Mouse (Mus musculus): Measurements from ENCODE around the gene Exoc1. TPM values are rescaled to one million over a fixed set of nuclear protein-coding genes. Genes with fewer than 3 reads are reported as not detected.

Exoc1 gene
- 10 to 100 TPM; 54.2 to 54.9 TPM for total RNA-seq (2021)

DNA sequence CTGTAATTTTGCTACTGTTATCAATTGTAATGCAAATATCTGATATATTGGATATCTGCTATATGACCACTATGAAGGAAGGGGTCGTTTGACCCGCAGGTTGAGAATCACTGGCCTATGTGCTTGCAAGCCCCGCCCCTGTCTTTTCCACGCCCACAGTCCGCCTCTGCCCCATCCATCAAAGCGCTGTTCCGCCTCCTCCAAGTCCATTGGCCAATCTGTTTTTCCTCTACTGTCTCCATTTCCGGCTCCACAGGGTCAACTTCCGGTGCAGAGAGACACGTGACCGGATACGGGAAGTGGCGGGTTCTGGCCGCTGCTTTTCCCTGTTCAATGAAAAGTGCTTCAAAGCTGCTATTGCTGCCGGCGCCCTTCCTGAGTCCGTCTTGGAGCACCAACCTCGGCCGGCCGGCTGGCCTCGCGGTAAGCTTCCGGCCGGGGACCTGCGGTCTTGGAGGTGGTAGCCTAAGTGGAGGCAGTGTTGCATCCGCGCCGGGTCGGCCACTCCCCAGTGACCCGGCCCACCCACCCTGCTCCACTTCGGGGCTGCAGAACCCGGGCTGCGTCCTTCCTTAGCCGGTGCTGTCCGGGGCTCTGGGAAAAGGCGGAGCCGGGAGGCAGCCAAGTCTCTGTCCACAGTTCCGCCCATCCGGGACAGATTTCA, at the start of gene Exoc1:
Gene Exoc1 (plus strand): TSS at position 272 of the 664 bp plus-strand sequence.
- intact Hi-C loops (cut with DNase I): loop anchor here (2.0 to 5.0 kb wide), 2 partner anchors 60 to 107 kb away; partner anchors contain the start of gene Cep135
- peak; percentile 92 to 98 for DNase-seq (ENCODE audit: low spot score in 2 of 2)

DNA sequence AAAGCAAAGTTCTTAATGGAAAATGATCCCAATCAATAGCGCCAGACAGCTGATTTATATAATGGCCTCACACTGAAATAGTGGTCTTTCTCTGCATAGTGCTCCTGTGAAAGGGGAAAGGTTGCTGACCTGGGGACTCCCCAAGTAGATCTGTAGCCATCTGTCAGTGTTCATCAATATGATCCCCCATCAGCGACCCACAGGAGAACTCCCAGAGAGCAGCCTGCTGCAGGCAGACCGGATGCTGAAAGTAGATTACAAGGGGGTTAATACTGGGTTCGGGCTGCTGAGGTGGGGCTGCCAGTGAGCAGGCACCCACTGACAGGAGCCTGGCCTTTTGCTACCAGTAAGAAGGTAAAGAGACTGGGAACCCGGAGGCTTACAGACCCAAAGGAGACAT, 45.3 kb upstream of the Exoc1 start, which contains the start of gene Gm7271:
Gene Gm7271 (plus strand): TSS at position 230 of the 400 bp plus-strand sequence.
- intact Hi-C loops (cut with DNase I): no loop called here

DNA sequence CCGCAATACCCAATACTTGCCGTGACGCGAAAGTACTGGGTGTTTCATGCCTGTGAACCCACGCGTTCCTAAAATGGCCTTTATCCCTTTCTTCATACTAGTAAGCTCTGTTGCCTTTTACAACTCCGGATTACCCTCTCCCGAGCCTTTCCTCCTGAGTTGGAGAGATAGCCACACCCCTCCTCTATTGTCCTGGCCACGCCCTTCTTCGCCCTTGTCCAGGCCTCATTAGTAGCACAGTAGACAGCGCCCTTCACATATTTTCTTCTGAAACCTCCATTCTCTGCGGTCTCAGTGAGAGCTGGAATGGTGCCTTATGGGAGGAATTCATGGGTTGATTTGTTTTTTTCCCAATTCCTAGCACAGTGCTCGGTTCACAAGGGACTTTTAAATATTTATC, 34.0 kb upstream of the Exoc1 start:
- intact Hi-C loops (cut with DNase I): no loop called here
- DNase-seq (ENCODE audit: low spot score in 2 of 2): no peak

More for the DNA sequence above, 45.3 kb upstream of the Exoc1 start, which contains the start of gene Gm7271:
- no peak for DNase-seq (ENCODE audit: low spot score in 2 of 2)

DNA sequence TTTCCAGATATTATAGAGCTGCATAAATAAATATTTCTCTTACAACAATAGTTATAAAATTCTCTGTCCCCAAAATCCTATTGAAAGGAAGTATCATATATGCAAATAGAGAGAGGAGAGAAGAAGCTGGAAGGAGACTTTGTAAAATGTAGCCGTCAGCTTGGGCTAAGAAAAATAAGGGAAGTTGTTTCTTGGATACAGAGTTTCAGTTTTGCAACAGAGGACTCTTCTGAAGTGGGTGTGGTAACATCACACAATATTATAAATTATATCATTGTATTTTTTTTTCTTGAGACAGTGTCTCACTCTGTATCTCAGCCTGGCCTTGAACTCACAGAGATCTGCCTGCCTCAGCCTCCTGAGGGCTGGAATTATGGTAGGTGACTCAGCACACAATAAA, 6.7 kb upstream of the Exoc1 start:
- no peak for DNase-seq (ENCODE audit: low spot score in 2 of 2)
- intact Hi-C loops (cut with DNase I): no loop called here

DNA sequence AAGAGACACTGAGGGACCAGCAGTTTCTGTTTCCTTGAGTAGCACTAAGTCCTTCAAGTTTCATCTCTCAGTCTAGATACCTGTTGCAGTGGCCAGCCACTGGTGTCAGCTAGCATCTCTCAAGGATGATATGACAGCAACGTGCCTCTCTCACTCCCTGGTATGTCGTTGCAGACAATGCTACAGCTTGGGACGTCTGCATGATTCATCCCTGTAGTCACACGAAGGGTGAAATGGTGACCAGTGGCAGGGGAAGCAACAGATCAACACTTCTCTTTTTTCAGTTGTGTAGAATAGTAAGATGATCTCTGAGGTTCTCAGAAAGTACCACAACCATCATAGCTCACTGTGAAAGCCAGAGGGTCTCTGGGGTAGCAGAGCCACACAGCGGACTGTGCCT, 4.5 kb upstream of the Exoc1 start:
- no peak for DNase-seq (ENCODE audit: low spot score in 2 of 2)
- intact Hi-C loops (cut with DNase I): loop anchor here (5.0 kb wide), 1 partner anchor 102 kb away; no protein-coding TSS in a partner anchor

DNA sequence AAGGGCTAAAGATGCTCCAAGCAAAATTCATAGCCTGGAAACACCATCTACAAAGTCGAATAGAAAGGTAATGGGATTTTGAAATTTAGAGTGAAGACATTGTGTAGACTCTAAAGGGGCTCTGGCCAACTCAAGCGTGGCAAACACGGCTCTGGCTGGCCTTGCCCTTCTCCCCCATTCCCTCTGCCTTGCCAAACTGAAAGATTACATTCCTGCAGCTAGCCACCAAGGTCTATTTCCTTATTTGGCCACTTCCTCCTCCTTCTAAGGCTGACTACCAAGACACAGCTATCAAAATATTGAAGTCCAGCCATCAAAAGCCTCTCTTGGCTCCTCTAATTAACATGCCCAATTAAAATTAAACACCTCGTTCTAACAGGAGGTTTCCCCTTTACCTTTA, 4.0 kb upstream of the Exoc1 start:
- intact Hi-C loops (cut with DNase I): loop anchor here (5.0 kb wide), 1 partner anchor 103 kb away; no protein-coding TSS in a partner anchor
- DNase-seq (ENCODE audit: low spot score in 2 of 2): no peak

DNA sequence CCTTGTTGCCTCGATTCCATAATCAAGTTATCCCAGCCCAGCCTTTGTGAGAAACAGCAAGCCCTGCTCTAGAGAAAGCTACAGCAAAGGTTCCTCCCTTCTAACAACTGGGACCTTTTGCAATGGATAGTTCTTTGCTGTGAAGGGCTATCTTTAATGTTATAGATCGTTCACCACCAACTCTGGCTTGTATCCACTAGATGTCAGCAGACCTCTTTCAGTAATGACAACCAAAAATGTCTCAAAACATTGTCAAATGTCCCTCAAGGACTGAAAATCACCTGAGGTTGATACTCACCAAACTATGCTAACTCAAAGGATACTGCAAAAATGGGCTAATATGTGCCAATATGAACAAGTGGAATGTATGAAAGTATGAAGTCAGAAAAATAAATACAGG, 3.3 kb upstream of the Exoc1 start:
- intact Hi-C loops (cut with DNase I): loop anchor here (5.0 kb wide), 1 partner anchor 104 kb away; no protein-coding TSS in a partner anchor
- DNase-seq (ENCODE audit: low spot score in 2 of 2): no peak

DNA sequence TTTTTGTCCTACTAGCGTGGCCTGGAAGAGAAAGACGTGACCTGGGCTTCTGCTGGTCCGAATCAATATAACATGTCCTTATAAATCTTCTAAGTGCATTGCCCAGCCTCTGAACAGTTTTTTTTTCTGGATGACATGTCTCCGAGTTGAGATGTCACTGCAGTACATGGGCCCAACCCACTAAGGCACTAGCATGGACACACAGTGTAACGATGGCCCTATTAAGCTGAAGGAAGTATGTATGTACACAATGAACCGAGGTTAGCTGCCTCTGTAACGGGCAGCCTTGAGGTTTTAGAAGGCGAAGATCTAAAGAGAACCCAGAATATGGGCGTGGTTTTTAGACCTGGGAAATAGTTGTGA, 574 bp downstream of the Exoc1 start:
- no peak for DNase-seq (ENCODE audit: low spot score in 2 of 2)
- intact Hi-C loops (cut with DNase I): loop anchor here (2.0 to 5.0 kb wide), 2 partner anchors 59 to 107 kb away; partner anchors contain the start of gene Cep135

DNA sequence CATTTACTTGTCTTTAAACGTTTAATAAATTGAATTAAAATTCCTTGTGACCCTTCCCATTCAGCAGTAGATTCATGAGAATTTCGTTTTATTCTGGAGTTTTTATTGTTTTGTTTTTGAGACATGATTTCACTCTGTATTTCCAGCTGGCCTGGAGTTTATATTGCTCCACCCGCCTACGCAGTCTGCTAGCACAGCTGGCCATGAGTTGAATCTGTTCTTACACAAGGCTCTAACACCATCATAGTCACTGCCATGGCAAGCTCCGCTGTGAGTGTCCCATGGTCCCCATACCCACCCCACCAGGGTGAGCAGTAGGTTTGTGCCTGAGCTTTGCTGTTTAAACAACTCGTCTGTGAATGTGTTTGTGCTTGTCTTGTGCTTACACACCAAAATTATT, 4.1 kb downstream of the Exoc1 start:
- intact Hi-C loops (cut with DNase I): no loop called here
- DNase-seq (ENCODE audit: low spot score in 2 of 2): no peak

DNA sequence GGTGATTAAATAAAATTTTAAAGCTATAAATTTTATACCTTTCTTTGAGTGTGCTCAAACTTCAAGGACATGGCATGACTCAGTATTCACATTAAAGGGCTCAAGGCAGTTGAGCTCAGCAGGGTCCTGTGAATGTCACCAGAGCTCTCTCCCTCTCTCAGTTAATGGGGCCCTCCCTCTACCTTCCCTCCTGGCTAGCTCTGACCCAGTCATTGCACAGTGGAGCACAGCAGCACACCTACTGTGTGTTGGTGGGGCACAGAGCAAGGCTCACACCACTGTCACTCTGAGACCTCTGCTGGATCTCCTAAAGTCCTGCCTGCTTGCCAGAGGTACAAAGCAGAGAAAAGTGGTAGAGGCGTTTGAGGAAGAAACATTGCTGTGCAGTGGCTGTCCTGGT, 7.1 kb downstream of the Exoc1 start:
- intact Hi-C loops (cut with DNase I): no loop called here
- DNase-seq (ENCODE audit: low spot score in 2 of 2): no peak

DNA sequence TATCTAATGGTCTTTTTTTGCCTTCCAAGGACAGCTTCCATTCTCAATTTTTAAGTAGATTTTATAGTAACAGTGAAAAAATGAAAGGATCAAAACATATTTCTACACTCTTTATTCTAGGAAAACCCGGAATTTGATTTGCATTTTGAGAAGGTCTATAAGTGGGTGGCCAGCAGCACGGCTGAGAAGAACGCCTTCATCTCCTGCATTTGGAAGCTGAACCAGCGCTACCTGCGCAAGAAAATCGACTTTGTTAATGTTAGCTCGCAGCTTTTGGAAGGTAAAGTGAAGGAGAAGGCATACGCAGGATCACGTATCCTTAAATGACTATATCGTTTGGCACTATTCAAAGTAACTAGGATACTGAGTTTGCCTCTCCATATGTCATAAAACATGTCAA, 8.5 kb downstream of the Exoc1 start:
- intact Hi-C loops (cut with DNase I): no loop called here
- peak in 1 of 2 experiments; percentile 86 for DNase-seq (ENCODE audit: low spot score in 2 of 2)

DNA sequence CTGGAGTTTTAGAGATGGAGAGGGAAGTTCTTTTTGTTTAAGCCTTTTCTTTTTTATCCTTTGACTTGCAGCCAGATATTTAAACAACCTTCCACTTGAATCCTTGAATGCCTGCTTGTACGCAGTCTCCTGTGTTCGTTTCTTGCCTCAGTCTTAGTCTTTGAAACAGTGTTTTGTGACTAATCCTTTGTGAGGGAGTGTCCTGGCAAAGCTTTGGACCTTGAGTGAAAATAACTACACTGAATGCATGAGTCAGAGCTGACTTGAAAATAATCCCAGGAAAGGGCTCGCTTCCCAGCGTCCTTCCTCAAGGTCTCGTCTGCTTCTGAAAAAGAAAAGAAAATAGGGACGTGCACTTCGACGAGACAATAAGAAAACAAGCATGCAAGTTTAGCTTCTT, 11.1 kb downstream of the Exoc1 start:
- DNase-seq (ENCODE audit: low spot score in 2 of 2): peak; percentile 38 to 94
- intact Hi-C loops (cut with DNase I): loop anchor here (5.0 to 10.0 kb wide), 3 partner anchors 235 to 678 kb away; partner anchors contain the start of genes Clock and Srd5a3

DNA sequence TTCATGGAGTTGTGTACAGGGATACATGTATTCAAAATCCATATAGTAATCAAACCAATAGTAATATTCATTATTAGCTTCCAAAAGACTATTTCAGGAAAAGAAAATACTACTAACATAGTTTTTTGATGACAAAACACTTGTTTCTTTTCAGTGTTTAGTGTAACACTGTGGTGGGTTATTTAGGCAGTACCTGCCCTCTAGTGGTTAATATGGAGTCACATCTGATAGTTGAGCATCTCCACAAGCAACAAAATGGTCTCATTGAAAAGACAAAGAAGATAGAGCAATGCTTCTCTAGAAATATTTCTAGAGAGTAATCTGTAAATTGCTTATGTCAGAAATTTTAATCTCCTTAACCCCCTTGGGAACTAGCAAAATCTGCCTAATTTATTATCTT, 11.7 kb downstream of the Exoc1 start:
- intact Hi-C loops (cut with DNase I): loop anchor here (5.0 to 10.0 kb wide), 3 partner anchors 236 to 679 kb away; partner anchors contain the start of genes Clock and Srd5a3
- peak in 1 of 2 experiments; percentile 24 for DNase-seq (ENCODE audit: low spot score in 2 of 2)

DNA sequence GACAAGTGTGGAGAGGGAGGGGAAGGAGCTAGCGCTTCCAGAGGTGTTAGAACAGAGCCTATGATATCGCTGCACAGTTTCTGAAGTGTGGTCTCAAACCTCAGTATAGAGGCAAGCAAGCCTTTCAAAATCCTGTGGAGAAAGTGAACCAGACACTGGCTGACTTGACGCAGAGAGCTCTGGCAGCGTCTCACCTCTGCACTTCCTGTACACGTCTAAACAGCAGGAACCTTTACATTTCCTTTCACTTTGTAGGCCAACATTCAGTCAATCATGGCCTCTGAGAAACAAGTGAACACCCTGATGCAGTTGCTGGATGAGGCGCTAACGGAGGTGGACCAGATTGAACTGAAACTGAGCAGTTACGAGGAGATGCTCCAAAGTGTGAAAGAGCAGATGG, 14.1 kb downstream of the Exoc1 start:
- no peak for DNase-seq (ENCODE audit: low spot score in 2 of 2)
- intact Hi-C loops (cut with DNase I): loop anchor here (5.0 to 10.0 kb wide), 3 partner anchors 238 to 681 kb away; partner anchors contain the start of genes Clock and Srd5a3

DNA sequence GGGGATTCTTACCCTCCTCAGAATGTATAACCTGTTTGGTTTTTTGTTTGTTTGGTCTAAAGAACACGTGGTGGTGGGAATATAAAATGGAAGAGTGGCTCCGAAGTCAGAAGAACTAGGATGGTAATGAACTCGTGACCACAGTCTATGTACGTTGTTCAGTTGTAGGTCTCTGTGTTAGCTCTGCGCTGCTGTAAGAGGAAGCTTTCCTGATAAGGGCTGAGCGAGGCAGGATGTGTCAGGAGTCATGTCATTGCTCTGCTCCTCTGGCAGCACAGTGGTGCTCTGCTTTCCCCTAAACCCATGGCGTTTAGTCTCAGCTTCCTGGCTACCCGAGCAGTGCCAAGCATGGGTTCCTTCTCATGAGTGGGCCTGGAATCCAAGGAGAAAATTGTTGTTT, 21.3 kb downstream of the Exoc1 start:
- intact Hi-C loops (cut with DNase I): no loop called here
- no peak for DNase-seq (ENCODE audit: low spot score in 2 of 2)

DNA sequence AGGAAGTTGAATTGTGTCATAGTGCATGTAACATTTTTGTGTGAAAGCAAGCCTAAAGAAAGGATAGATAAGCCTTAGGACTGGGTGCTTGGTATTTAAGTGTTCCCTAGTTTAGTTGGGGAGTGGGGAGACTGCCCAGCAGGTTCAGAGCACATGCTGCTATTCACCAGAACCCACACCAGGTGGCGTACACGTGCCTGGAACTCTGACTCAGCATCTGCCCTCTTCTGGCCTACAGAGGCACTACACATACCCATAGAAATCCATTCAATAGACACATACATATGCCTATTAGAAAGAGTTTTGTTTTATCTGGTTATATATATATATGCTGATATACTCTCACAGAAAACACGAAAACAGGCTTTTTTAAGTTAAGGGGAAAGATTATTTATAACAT, 36.2 kb downstream of the Exoc1 start:
- intact Hi-C loops (cut with DNase I): loop anchor here (5.0 kb wide), 1 partner anchor 287 kb away; no protein-coding TSS in a partner anchor
- DNase-seq (ENCODE audit: low spot score in 2 of 2): peak; percentile 60 to 76

DNA sequence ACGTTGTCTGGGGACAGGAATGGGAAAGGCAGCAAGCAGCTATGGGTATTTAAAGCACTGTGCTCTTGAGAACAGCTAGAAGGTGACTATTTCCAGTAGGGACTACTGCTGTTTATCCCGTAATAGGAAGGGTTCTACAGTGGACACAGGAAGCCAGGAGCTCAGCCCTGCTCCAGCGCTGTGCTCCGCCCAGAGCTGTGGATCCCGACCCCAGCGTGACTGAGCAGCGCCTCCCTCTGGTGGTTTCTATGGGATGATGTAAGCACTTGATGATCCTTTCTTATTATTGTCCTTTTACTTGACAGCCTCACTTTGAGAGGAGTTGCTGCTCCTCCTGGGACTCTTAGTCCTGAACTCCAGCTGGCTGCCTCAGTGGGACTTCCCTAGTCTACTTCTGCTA, 45.1 kb downstream of the Exoc1 start:
- DNase-seq (ENCODE audit: low spot score in 2 of 2): no peak
- intact Hi-C loops (cut with DNase I): no loop called here

DNA sequence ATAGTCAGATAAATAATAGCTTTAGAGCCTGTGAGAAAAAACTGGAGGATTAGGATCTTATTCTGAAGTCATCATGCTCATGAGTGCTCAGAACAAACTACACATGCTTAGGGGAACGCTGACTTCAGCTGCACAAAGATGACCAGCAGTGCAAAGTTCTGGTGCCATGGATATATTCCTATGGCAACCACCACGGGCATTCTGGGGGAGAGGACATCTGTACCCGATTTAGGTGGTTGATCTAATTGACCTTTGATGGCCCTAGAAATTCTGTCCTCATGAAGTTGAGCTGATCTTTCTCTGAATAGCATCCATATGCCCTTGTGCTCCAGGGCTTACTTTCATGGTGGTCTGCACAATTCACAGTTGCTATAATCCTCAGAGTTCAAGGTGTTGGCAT, 47.9 kb downstream of the Exoc1 start:
- DNase-seq (ENCODE audit: low spot score in 2 of 2): no peak

DNA sequence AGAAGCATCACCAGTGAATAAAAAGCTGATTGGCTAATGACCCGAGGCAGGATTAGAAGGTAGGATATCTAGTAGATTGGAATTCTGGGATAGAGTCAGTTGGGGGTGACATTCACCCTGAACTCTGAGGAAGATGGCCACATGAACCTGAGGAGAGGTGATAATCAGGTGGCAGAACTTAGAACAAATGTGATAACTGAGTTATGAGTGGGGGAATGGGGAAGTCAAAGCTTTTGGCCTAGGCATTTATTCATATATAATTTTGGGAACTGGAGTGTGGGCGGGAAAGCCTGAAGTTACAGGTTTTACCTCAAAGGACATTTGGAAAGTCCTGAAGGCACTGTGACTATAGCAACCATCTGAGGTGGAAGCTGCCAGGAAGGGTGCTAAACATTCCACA, 56.3 kb downstream of the Exoc1 start:
- intact Hi-C loops (cut with DNase I): no loop called here
- DNase-seq (ENCODE audit: low spot score in 2 of 2): no peak

More for the DNA sequence above, 47.9 kb downstream of the Exoc1 start:
- intact Hi-C loops (cut with DNase I): no loop called here

DNA sequence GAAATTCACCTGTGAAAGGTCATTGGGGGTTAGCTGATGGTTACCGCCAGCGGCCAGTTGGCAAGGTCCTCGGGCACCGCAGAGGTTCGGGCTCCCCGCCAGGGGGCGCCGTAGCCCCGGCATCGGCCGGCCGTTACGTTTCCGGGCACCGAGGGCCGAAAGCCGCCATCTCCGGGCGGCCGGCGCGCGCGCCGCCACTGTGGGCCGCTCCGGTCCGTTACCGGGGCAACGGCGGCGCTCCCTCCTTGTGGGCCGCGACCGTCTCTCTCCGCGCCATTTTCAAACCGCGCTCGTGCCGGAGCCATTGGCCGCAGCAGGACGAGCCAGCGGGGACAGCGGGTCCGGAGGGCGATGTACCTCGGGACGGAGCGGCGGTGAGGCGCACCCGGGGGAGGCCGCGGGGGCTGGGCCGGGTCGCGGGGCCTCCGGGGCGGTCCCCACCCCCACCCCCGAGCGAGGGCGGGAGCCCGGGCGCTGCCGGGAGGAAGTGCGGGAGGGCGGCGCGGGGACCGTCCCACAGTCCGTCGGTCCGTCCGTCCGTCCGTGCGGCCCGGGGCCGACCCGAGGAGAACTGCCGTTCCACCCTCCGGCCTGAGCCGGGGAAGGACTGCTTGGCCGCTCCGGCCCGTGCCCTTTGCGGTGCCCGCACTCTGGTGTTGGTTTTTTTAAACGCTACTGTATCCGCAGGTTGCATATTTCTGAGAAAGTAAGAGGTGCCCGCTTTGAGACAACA, 59.6 kb downstream of the Exoc1 start, which contains the start of gene Cep135:
Gene Cep135 (plus strand): TSS at position 148 of the 733 bp plus-strand sequence.
- DNase-seq (ENCODE audit: low spot score in 2 of 2): peak; percentile 81 to 86
- intact Hi-C loops (cut with DNase I): loop anchor here (1.0 to 2.0 kb wide), 4 partner anchors 60 to 362 kb away; partner anchors contain the start of genes Exoc1, Paics and Ppat
